Mouse (Mus musculus): ENCODE data around the gene Gpam. TPM values are rescaled to one million over a fixed set of nuclear protein-coding genes. Genes with fewer than 3 reads are reported as not detected.
"Not testable (repeated sequence)": the region's sequence is repeated elsewhere in the genome, so short reads cannot be mapped to it uniquely, and the experiment has no call there.

Gene Gpam
- polyA plus RNA-seq (2015; fragmentation: Nextera tagmentation; extraction: Ambion mirVana) = 14.1 and 17.6 TPM in 2 replicates

GRCm38 (mm10) chr19:55127072-55127718 is at the start of gene Gpam:
TSS of gene Gpam (minus strand) at chr19:55127238.
- H3K36me3 ChIP-seq (ENCODE audit: poor library complexity, severe bottlenecking) = no peaks in the 10 kb centered on the region
- H3K4me3 ChIP-seq = no peak within 1 kb of the TSS
- H3K9me3 ChIP-seq (replicated peaks) = no peaks in the 10 kb centered on the region
- no peak within 1 kb of the TSS for H3K9ac ChIP-seq
- H3K4me1 ChIP-seq = peaks cover 13% of the 10 kb centered on the region
- no peak for ATAC-seq
- H3K27me3 ChIP-seq = no peaks in the 10 kb centered on the region
- H3K27ac ChIP-seq = no peak within 1 kb of the TSS
- WGBS = 53% methylated on average over 11 of the region's 11 CpGs
- no peak within 1 kb of the TSS for H3K4me2 ChIP-seq

DNA sequence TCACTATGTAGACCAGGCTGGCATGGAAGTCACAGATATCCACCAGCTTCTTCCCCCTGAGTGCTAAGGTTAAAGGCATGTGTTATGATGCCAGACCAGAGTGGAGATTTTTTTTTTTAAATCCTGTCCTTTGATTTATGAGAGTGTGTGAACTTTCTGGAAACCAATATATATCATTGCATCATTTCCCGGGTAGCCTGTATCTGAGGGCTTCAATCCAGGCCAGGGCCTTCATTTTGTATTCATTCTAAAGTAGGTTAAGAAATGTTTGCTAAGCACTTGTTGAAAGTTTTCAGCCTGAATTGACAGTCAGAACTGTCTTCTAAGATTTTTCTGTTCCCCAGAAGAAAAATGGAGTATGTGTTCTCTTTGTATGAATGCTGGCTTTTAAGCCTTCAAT is 44.5 kb upstream of the Gpam start:
- ATAC-seq = no peak
- Histone ChIP-seq H3K4me1 (no peaks in the 10 kb centered on the region), H3K9me3 (replicated peaks) (peaks cover 12% of the 10 kb centered on the region), H3K4me2 (no peak overlapping the region), H3K9ac (no peak overlapping the region), H3K36me3 (ENCODE audit: poor library complexity, severe bottlenecking) (no peaks in the 10 kb centered on the region), H3K27ac (no peak overlapping the region), H3K27me3 (no peaks in the 10 kb centered on the region), H3K4me3 (no peak overlapping the region)
- 88% methylated on average over 1 of the region's 1 CpGs for WGBS

- H3K4me3 ChIP-seq = no peak overlapping the region
- no peak overlapping the region for H3K27ac ChIP-seq
- peaks cover 12% of the 10 kb centered on the region for H3K9me3 ChIP-seq (replicated peaks)
- H3K9ac ChIP-seq = no peak overlapping the region
- H3K4me1 ChIP-seq = no peaks in the 10 kb centered on the region
- no peaks in the 10 kb centered on the region for H3K36me3 ChIP-seq (ENCODE audit: poor library complexity, severe bottlenecking)
- no peaks in the 10 kb centered on the region for H3K27me3 ChIP-seq
- H3K4me2 ChIP-seq = no peak overlapping the region
- ATAC-seq = no peak
Observed at GRCm38 (mm10) chr19:55170399-55170798, 43.4 kb upstream of the Gpam start.

GRCm38 (mm10) chr19:55169236-55169729 is 42.2 kb upstream of the Gpam start:
- not testable (repeated sequence) for H3K4me1 ChIP-seq; H3K27ac ChIP-seq; H3K4me3 ChIP-seq; H3K4me2 ChIP-seq; ATAC-seq; H3K36me3 ChIP-seq (ENCODE audit: poor library complexity, severe bottlenecking); H3K9ac ChIP-seq; H3K27me3 ChIP-seq
- 95% methylated on average over 8 of the region's 8 CpGs for WGBS
- peaks cover 12% of the 10 kb centered on the region for H3K9me3 ChIP-seq (replicated peaks)

GRCm38 (mm10) chr19:55168360-55168759 is 41.3 kb upstream of the Gpam start:
- no peak overlapping the region for H3K4me2 ChIP-seq
- no peaks in the 10 kb centered on the region for H3K4me1 ChIP-seq
- no peak overlapping the region for H3K9ac ChIP-seq
- no peaks in the 10 kb centered on the region for H3K27me3 ChIP-seq
- peaks cover 12% of the 10 kb centered on the region for H3K9me3 ChIP-seq (replicated peaks)
- no peaks in the 10 kb centered on the region for H3K36me3 ChIP-seq (ENCODE audit: poor library complexity, severe bottlenecking)
- H3K27ac ChIP-seq = no peak overlapping the region
- no peak overlapping the region for H3K4me3 ChIP-seq
- WGBS = 78% methylated on average over 6 of the region's 6 CpGs
- ATAC-seq = no peak

- H3K27me3 ChIP-seq = no peaks in the 10 kb centered on the region
- H3K4me1 ChIP-seq = no peaks in the 10 kb centered on the region
- H3K27ac ChIP-seq = no peak overlapping the region
- 76% methylated on average over 2 of the region's 2 CpGs for WGBS
- no peak overlapping the region for H3K4me2 ChIP-seq
- no peak for ATAC-seq
- no peak overlapping the region for H3K4me3 ChIP-seq
- peaks cover 12% of the 10 kb centered on the region for H3K9me3 ChIP-seq (replicated peaks)
- H3K36me3 ChIP-seq (ENCODE audit: poor library complexity, severe bottlenecking) = no peaks in the 10 kb centered on the region
- no peak overlapping the region for H3K9ac ChIP-seq
Observed at GRCm38 (mm10) chr19:55167741-55168140, 40.7 kb upstream of the Gpam start.

DNA sequence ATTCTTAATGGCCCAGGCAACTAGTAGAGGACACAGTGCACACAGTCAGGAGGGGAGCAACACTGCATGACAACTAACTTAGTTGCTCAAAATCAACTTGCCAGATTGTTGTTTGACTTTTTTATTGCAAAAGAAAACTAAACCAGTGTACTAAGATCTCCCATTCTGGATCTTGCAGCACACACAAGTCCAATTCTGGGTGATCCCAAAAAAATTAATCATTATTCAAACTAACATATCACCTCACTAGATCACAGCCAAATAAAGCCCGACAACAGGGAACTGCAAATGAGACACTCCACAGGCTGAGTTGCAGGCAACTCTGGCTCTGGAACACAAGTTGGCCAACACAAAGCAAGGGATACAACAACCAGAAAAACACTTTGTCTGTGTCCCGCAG is 39.7 kb upstream of the Gpam start:
- H3K36me3 ChIP-seq (ENCODE audit: poor library complexity, severe bottlenecking) = no peaks in the 10 kb centered on the region
- no peaks in the 10 kb centered on the region for H3K4me1 ChIP-seq
- H3K27me3 ChIP-seq = no peaks in the 10 kb centered on the region
- 97% methylated on average over 2 of the region's 2 CpGs for WGBS
- H3K9ac ChIP-seq = no peak overlapping the region
- H3K4me3 ChIP-seq = no peak overlapping the region
- no peak for ATAC-seq
- no peak overlapping the region for H3K4me2 ChIP-seq
- peaks cover 12% of the 10 kb centered on the region for H3K9me3 ChIP-seq (replicated peaks)
- H3K27ac ChIP-seq = no peak overlapping the region

- Histone ChIP-seq H3K27ac (no peak overlapping the region), H3K4me2 (no peak overlapping the region), H3K4me1 (no peaks in the 10 kb centered on the region), H3K9ac (no peak overlapping the region), H3K4me3 (no peak overlapping the region), H3K36me3 (ENCODE audit: poor library complexity, severe bottlenecking) (no peaks in the 10 kb centered on the region), H3K27me3 (no peaks in the 10 kb centered on the region), H3K9me3 (replicated peaks) (peaks cover 12% of the 10 kb centered on the region)
- no peak for ATAC-seq
- 85% methylated on average over 4 of the region's 4 CpGs for WGBS
Observed at GRCm38 (mm10) chr19:55165954-55166353, 38.9 kb upstream of the Gpam start.

DNA sequence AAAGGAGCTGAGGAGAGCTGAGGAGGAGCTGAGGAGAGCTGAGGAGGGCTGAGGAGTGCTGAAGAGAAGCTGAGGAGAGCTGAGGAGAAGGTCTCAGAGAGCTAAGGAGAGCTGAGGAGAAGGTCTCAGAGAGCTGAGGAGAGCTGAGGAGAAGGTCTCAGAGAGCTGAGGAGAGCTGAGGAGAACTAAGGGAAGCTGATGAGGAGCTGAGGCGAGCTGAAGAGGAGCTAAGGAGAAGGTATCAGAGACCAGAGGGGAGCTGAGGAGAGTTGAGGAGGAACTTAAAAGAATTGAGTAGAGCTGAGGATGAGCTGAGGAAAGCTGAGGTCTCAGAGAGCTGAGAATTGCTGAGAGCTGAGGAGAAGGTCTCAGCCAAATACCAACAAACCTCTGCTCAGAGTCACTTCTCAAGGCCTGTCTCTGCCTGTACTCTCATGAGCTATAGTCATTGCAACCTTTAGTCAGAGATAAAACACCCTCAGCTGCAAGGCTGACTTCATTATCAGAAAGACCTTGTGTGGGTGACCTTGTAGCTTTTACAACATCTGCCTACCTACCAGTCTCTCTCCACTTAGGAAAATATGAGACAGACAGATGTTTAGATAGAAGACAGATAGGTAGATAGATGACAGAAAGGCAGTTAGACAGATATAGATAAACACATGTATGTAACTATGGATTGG is 38.3 kb upstream of the Gpam start:
- H3K4me3 ChIP-seq = no peak overlapping the region
- ATAC-seq = no peak
- H3K27ac ChIP-seq = no peak overlapping the region
- no peak overlapping the region for H3K9ac ChIP-seq
- H3K36me3 ChIP-seq (ENCODE audit: poor library complexity, severe bottlenecking) = no peaks in the 10 kb centered on the region
- H3K9me3 ChIP-seq (replicated peaks) = peaks cover 9% of the 10 kb centered on the region
- H3K4me2 ChIP-seq = no peak overlapping the region
- WGBS = 76% methylated on average over 1 of the region's 1 CpGs
- no peaks in the 10 kb centered on the region for H3K4me1 ChIP-seq
- no peaks in the 10 kb centered on the region for H3K27me3 ChIP-seq

- Histone ChIP-seq H3K27me3 (no peaks in the 10 kb centered on the region), H3K27ac (no peak overlapping the region), H3K4me3 (no peak overlapping the region), H3K9ac (no peak overlapping the region), H3K9me3 (replicated peaks) (no peaks in the 10 kb centered on the region; the same call in 1 of the 2 replicates), H3K36me3 (ENCODE audit: poor library complexity, severe bottlenecking) (no peaks in the 10 kb centered on the region), H3K4me2 (no peak overlapping the region), H3K4me1 (no peaks in the 10 kb centered on the region)
- WGBS = 82% methylated on average over 1 of the region's 1 CpGs
- no peak for ATAC-seq
Observed at GRCm38 (mm10) chr19:55164162-55164561, 37.1 kb upstream of the Gpam start.

DNA sequence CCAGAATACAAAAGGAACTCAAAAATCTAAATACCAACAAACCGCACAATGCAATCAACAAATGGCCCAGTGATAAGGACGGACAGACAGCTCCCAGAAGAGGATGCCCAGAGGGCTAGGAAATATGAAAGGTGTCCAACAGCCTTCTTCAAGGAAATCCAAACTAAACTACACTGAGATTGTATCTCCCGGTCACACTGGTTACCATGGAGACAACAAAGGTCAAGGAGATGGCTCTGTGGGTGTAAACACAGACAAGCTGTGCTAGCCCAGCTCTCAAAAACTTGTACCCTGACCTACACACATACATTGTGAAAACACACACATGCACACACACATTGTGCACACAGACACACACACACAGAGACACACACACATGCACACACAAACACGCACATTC is 35.2 kb upstream of the Gpam start:
- WGBS = 86% methylated on average over 4 of the region's 4 CpGs
- Histone ChIP-seq H3K9me3 (replicated peaks) (no peaks in the 10 kb centered on the region), H3K27ac (no peak overlapping the region), H3K4me1 (no peaks in the 10 kb centered on the region), H3K27me3 (no peaks in the 10 kb centered on the region), H3K36me3 (ENCODE audit: poor library complexity, severe bottlenecking) (no peaks in the 10 kb centered on the region), H3K4me3 (no peak overlapping the region), H3K4me2 (no peak overlapping the region), H3K9ac (no peak overlapping the region)
- no peak for ATAC-seq

DNA sequence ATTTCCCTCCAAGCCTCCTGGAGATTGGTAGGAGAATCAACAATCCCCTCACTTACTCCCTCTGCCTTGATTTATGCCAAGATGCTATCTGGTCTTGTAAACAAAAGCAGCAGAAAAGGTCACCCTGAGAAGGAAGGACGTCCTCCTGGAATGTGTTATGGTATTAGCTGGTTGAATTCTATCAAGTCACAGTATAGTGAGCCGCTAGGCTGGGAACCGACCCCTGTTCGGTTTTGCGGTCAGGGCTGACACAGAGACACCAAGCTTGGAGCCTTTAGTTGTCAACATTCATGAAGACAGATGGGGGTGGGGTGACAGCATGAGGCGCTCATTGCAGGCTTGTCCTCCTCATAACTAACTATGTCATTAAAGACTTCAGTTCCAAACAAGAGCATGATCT is 32.8 kb upstream of the Gpam start:
- no peaks in the 10 kb centered on the region for H3K9me3 ChIP-seq (replicated peaks)
- no peak for ATAC-seq
- no peak overlapping the region for H3K27ac ChIP-seq
- H3K9ac ChIP-seq = no peak overlapping the region
- no peaks in the 10 kb centered on the region for H3K36me3 ChIP-seq (ENCODE audit: poor library complexity, severe bottlenecking)
- no peaks in the 10 kb centered on the region for H3K27me3 ChIP-seq
- no peak overlapping the region for H3K4me2 ChIP-seq
- WGBS = 88% methylated on average over 6 of the region's 6 CpGs
- no peak overlapping the region for H3K4me3 ChIP-seq
- H3K4me1 ChIP-seq = no peaks in the 10 kb centered on the region

DNA sequence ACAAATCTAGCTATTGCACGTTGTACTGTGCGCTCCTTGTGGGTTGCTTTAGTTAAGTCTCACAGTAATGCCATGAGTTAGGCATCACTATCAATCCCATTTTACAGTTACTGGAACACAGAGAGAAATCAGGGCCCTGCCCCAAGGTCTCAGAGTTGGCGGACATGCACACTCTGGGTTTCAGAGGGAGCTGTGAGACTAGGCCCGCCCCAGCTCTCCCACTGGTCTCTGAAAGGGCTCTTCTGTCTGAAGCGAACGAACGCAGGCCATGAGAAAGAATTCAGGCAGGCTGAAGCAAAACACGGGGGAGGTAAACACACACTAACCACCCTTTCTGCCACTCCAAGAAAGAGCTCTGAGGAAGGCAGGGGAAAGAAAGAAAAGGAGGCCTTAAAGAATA is 31.6 kb upstream of the Gpam start:
- H3K4me3 ChIP-seq = no peak overlapping the region
- no peak overlapping the region for H3K27ac ChIP-seq
- no peaks in the 10 kb centered on the region for H3K27me3 ChIP-seq
- WGBS = 59% methylated on average over 8 of the region's 8 CpGs
- ATAC-seq = no peak
- no peaks in the 10 kb centered on the region for H3K9me3 ChIP-seq (replicated peaks)
- H3K4me2 ChIP-seq = no peak overlapping the region
- H3K4me1 ChIP-seq = no peaks in the 10 kb centered on the region
- H3K9ac ChIP-seq = no peak overlapping the region
- H3K36me3 ChIP-seq (ENCODE audit: poor library complexity, severe bottlenecking) = no peaks in the 10 kb centered on the region
